Mouse (Mus musculus): ENCODE measurements around the gene Mycl. TPM values are rescaled to one million over a fixed set of nuclear protein-coding genes. Genes with fewer than 3 reads are reported as not detected.

The Mycl gene
- polyA plus RNA-seq, 1 experiment from 2014 or later, result 32.8 TPM

GRCm38 (mm10) chr4:123034841-123035240 is 39.4 kb downstream of the Mycl start:
- H3K4me1 ChIP-seq (ENCODE audit: control insufficient read depth, insufficient read depth, low read length), result no peaks in the 10 kb centered on the region
- H3K9me3 ChIP-seq (ENCODE audit: control insufficient read depth, low read length), result no peaks in the 10 kb centered on the region
- DNase-seq (ENCODE audit: low spot score) (no peak), ATAC-seq (ENCODE audit: insufficient number of reproducible peaks, low FRiP score, low TSS enrichment, low read depth) (0 out of 2 replicates have a peak, but pooled peaks have one; percentile 13)
- 94% methylated on average over 2 of the region's 2 CpGs for WGBS
- no peak overlapping the region for H3K4me3 ChIP-seq (ENCODE audit: low read depth, low read length)
- H3K4me2 ChIP-seq (ENCODE audit: low read depth, severe bottlenecking), result no peak overlapping the region
- H3K36me3 ChIP-seq (ENCODE audit: control insufficient read depth, insufficient read depth, low read length), result peaks cover 5% of the 10 kb centered on the region
- H3K9ac ChIP-seq (ENCODE audit: low read length), result no peak overlapping the region
- no peak overlapping the region for H3K27ac ChIP-seq (replicated peaks; ENCODE audit: low read depth, low read length)
- H3K27me3 ChIP-seq (ENCODE audit: control insufficient read depth, insufficient read depth, low read length), result no peaks in the 10 kb centered on the region

- Histone ChIP-seq H3K36me3 (ENCODE audit: control insufficient read depth, insufficient read depth, low read length) (peaks cover 8% of the 10 kb centered on the region), H3K4me3 (ENCODE audit: low read depth, low read length) (no peak overlapping the region), H3K9ac (ENCODE audit: low read length) (no peak overlapping the region), H3K9me3 (ENCODE audit: control insufficient read depth, low read length) (no peaks in the 10 kb centered on the region), H3K27ac (replicated peaks; ENCODE audit: low read depth, low read length) (no peak overlapping the region), H3K4me2 (ENCODE audit: low read depth, severe bottlenecking) (no peak overlapping the region), H3K4me1 (ENCODE audit: control insufficient read depth, insufficient read depth, low read length) (no peaks in the 10 kb centered on the region), H3K27me3 (ENCODE audit: control insufficient read depth, insufficient read depth, low read length) (no peaks in the 10 kb centered on the region)
- ATAC-seq (ENCODE audit: insufficient number of reproducible peaks, low FRiP score, low TSS enrichment, low read depth) (no peak), DNase-seq (ENCODE audit: low spot score) (no peak)
- over 99% methylated on average over 2 of the region's 2 CpGs for WGBS
Observed at GRCm38 (mm10) chr4:123035636-123036035, 40.2 kb downstream of the Mycl start.

GRCm38 (mm10) chr4:123036710-123037109 is 41.3 kb downstream of the Mycl start:
- no peak overlapping the region for H3K4me2 ChIP-seq (ENCODE audit: low read depth, severe bottlenecking)
- DNase-seq (ENCODE audit: low spot score) (no peak), ATAC-seq (ENCODE audit: insufficient number of reproducible peaks, low FRiP score, low TSS enrichment, low read depth) (no peak)
- H3K4me3 ChIP-seq (ENCODE audit: low read depth, low read length), result no peak overlapping the region
- WGBS, result 80% methylated on average over 3 of the region's 3 CpGs
- H3K36me3 ChIP-seq (ENCODE audit: control insufficient read depth, insufficient read depth, low read length), result peaks cover 8% of the 10 kb centered on the region
- H3K27me3 ChIP-seq (ENCODE audit: control insufficient read depth, insufficient read depth, low read length), result no peaks in the 10 kb centered on the region
- H3K9ac ChIP-seq (ENCODE audit: low read length), result no peak overlapping the region
- H3K9me3 ChIP-seq (ENCODE audit: control insufficient read depth, low read length), result no peaks in the 10 kb centered on the region
- no peak overlapping the region for H3K27ac ChIP-seq (replicated peaks; ENCODE audit: low read depth, low read length)
- H3K4me1 ChIP-seq (ENCODE audit: control insufficient read depth, insufficient read depth, low read length), result no peaks in the 10 kb centered on the region

GRCm38 (mm10) chr4:123041131-123041530 is 45.7 kb downstream of the Mycl start:
- H3K27ac ChIP-seq (replicated peaks; ENCODE audit: low read depth, low read length), result no peak overlapping the region
- no peak overlapping the region for H3K4me3 ChIP-seq (ENCODE audit: low read depth, low read length)
- H3K27me3 ChIP-seq (ENCODE audit: control insufficient read depth, insufficient read depth, low read length), result no peaks in the 10 kb centered on the region
- no peaks in the 10 kb centered on the region for H3K4me1 ChIP-seq (ENCODE audit: control insufficient read depth, insufficient read depth, low read length)
- no peak overlapping the region for H3K4me2 ChIP-seq (ENCODE audit: low read depth, severe bottlenecking)
- no peak overlapping the region for H3K9ac ChIP-seq (ENCODE audit: low read length)
- WGBS, result 95% methylated on average over 6 of the region's 6 CpGs
- DNase-seq (ENCODE audit: low spot score) (no peak), ATAC-seq (ENCODE audit: insufficient number of reproducible peaks, low FRiP score, low TSS enrichment, low read depth) (no peak)
- H3K36me3 ChIP-seq (ENCODE audit: control insufficient read depth, insufficient read depth, low read length), result peaks cover 8% of the 10 kb centered on the region
- no peaks in the 10 kb centered on the region for H3K9me3 ChIP-seq (ENCODE audit: control insufficient read depth, low read length)

- Histone ChIP-seq H3K4me3 (ENCODE audit: low read depth, low read length) (no peak overlapping the region), H3K27ac (replicated peaks; ENCODE audit: low read depth, low read length) (no peak overlapping the region), H3K36me3 (ENCODE audit: control insufficient read depth, insufficient read depth, low read length) (peaks cover 11% of the 10 kb centered on the region), H3K4me1 (ENCODE audit: control insufficient read depth, insufficient read depth, low read length) (no peaks in the 10 kb centered on the region), H3K27me3 (ENCODE audit: control insufficient read depth, insufficient read depth, low read length) (no peaks in the 10 kb centered on the region), H3K9ac (ENCODE audit: low read length) (no peak overlapping the region), H3K9me3 (ENCODE audit: control insufficient read depth, low read length) (no peaks in the 10 kb centered on the region), H3K4me2 (ENCODE audit: low read depth, severe bottlenecking) (no peak overlapping the region)
- 92% methylated on average over 1 of the region's 1 CpGs for WGBS
- ATAC-seq (ENCODE audit: insufficient number of reproducible peaks, low FRiP score, low TSS enrichment, low read depth) (no peak), DNase-seq (ENCODE audit: low spot score) (no peak)
Observed at GRCm38 (mm10) chr4:123043858-123044257, 48.4 kb downstream of the Mycl start.

- WGBS, result 89% methylated on average over 4 of the region's 4 CpGs
- ATAC-seq (ENCODE audit: insufficient number of reproducible peaks, low FRiP score, low TSS enrichment, low read depth), result no peak
- no peak for DNase-seq (ENCODE audit: low spot score)
- no peaks in the 10 kb centered on the region for H3K4me1 ChIP-seq (ENCODE audit: control insufficient read depth, insufficient read depth, low read length)
- H3K36me3 ChIP-seq (ENCODE audit: control insufficient read depth, insufficient read depth, low read length), result peaks cover 10% of the 10 kb centered on the region
- H3K4me3 ChIP-seq (ENCODE audit: low read depth, low read length), result no peak overlapping the region
- H3K9ac ChIP-seq (ENCODE audit: low read length), result no peak overlapping the region
- H3K4me2 ChIP-seq (ENCODE audit: low read depth, severe bottlenecking), result no peak overlapping the region
- H3K9me3 ChIP-seq (ENCODE audit: control insufficient read depth, low read length), result no peaks in the 10 kb centered on the region
- no peaks in the 10 kb centered on the region for H3K27me3 ChIP-seq (ENCODE audit: control insufficient read depth, insufficient read depth, low read length)
- H3K27ac ChIP-seq (replicated peaks; ENCODE audit: low read depth, low read length), result no peak overlapping the region
Observed at GRCm38 (mm10) chr4:123044842-123045241, 49.4 kb downstream of the Mycl start.

DNA sequence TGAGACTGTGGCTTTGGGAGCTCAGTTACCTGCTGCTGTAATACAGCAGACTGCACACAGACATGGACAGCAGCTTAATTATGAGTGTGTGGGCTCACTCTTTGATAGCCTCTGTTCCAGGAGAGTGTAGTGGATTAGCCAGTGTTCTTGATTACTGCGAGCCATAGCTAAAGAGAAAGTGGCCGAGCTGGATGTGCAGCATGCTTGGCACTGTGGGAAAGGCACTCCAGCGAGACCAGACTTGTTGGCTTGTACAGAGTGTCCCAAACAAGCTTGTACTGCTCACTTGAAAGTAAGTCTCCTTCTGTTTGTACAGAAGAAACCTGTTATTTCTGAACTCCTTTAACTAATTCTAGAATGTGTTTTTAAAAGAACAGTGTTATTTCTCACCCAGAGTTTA is 50.8 kb downstream of the Mycl start:
- peaks cover 6% of the 10 kb centered on the region for H3K36me3 ChIP-seq (ENCODE audit: control insufficient read depth, insufficient read depth, low read length)
- DNase-seq (ENCODE audit: low spot score) (peak; percentile 40), ATAC-seq (ENCODE audit: insufficient number of reproducible peaks, low FRiP score, low TSS enrichment, low read depth) (no peak)
- 82% methylated on average over 3 of the region's 3 CpGs for WGBS
- no peak overlapping the region for H3K27ac ChIP-seq (replicated peaks; ENCODE audit: low read depth, low read length)
- no peaks in the 10 kb centered on the region for H3K9me3 ChIP-seq (ENCODE audit: control insufficient read depth, low read length)
- no peaks in the 10 kb centered on the region for H3K27me3 ChIP-seq (ENCODE audit: control insufficient read depth, insufficient read depth, low read length)
- no peak overlapping the region for H3K4me3 ChIP-seq (ENCODE audit: low read depth, low read length)
- H3K4me2 ChIP-seq (ENCODE audit: low read depth, severe bottlenecking), result no peak overlapping the region
- H3K9ac ChIP-seq (ENCODE audit: low read length), result no peak overlapping the region
- H3K4me1 ChIP-seq (ENCODE audit: control insufficient read depth, insufficient read depth, low read length), result no peaks in the 10 kb centered on the region

- Histone ChIP-seq H3K9me3 (ENCODE audit: control insufficient read depth, low read length) (no peaks in the 10 kb centered on the region; the same call in 1 of the 2 replicates), H3K9ac (ENCODE audit: low read length) (no peak overlapping the region), H3K4me3 (ENCODE audit: low read depth, low read length) (no peak overlapping the region), H3K27me3 (ENCODE audit: control insufficient read depth, insufficient read depth, low read length) (no peaks in the 10 kb centered on the region), H3K36me3 (ENCODE audit: control insufficient read depth, insufficient read depth, low read length) (peaks cover 20% of the 10 kb centered on the region), H3K27ac (replicated peaks; ENCODE audit: low read depth, low read length) (no peak overlapping the region), H3K4me1 (ENCODE audit: control insufficient read depth, insufficient read depth, low read length) (no peaks in the 10 kb centered on the region), H3K4me2 (ENCODE audit: low read depth, severe bottlenecking) (no peak overlapping the region)
- peak; percentile 66 for DNase-seq (ENCODE audit: low spot score)
- ATAC-seq (ENCODE audit: insufficient number of reproducible peaks, low FRiP score, low TSS enrichment, low read depth), result peak; percentile 88
- 82% methylated on average over 5 of the region's 5 CpGs for WGBS
Observed at GRCm38 (mm10) chr4:123050681-123051211, 55.3 kb downstream of the Mycl start.

Data from limb, embryonic 11.5 days (tissue).